Mouse (Mus musculus) embryo, embryonic 11 days (tissue): ENCODE measurements around the gene Lix1l.
A peak's percentile ranks its signal among the peaks of the same experiment; 100 is the strongest.
"Not testable (repeated sequence)": the region's sequence is repeated elsewhere in the genome, so short reads cannot be mapped to it uniquely, and the experiment has no call there.

Source experiments
- DNase-seq: peaks from one replicate; pipeline ENCODE4 v3.0.0-alpha.2; 2015

Lix1l gene

DNA sequence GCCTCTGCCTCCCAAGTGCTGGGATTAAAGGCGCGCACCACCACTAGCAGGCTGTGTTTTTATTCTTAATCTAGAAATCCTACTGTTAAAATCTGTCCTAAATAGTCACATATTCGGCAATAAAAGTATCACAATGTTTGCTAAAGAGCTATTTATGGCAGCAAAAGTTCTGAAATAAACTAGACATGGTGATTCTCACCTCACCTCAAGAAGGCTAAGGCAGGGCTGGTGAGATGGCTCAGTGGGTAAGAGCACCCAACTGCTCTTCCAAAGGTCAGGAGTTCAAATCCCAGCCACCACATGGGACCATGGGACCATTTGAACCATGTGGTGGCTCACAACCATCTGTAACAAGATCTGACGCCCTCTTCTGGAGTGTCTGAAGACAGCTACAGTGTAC lies 10.3 kb upstream of the Lix1l start:
- DNase-seq, result no peak

DNA sequence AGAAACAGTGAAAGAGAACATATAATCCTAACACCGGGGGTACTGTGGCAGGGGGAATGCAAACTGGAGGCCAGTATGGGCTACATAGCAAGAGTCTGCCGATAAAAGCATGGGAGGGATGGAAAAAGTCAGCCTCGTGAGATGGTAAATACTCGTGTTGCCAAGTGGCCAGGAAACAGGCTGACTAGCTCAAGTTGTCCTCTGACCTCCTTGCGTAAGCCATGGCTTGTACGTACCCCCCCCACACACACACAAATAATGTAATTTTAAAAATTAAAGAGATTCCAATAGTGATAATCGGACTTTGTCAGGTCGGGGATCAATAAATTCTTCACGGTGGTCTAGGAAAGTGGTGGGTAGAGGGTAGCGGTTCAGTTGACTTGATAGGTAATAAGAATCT lies 7.6 kb upstream of the Lix1l start:
- no peak for DNase-seq

DNA sequence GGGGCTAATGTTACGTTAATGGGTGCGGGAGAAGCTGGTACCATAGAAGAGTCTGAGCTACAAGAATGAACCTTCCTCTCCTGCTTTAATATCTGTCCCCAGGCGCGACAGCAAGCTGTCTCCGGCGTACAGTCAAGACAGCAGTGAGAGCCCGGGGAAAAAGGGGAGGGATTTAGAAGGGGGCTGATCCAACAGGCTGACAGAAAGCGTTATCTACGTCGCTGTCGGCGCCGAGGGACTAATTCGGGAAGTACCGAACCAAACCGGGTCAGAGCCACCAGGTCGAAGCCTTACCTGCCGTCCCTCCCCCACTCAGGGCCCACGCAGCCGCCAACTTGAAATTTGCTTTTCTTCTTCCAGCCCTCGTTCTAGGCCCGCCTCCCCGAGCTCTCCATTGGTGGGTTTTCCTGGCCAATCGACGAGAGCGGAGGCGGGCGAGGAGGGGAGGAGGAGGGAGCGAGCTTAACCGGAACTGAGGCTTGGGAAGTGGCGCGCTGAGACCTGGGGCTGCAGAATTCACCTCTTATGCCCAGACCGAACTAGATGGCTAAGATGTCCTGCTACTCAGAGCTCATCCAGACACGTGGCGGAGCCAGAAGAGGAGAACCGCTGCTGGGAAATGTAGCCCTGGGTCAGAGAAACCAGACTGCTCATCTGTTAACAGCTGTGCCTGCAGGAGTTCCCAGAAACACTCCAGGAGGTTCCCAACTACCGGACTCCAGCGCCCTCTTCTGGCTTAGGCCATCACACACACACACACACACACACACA lies 7.0 kb upstream of the Lix1l start, which contains the start of gene Polr3gl:
Gene Polr3gl, minus strand, starts transcription at position 392 of the 771 bp plus-strand sequence.
- peak; percentile 95 for DNase-seq

GRCm38 (mm10) chr3:96594851-96595250 lies 6.1 kb upstream of the Lix1l start:
- no peak for DNase-seq

- DNase-seq, result no peak
Observed at GRCm38 (mm10) chr3:96595661-96596060, 5.3 kb upstream of the Lix1l start.

- DNase-seq, result no peak
Observed at GRCm38 (mm10) chr3:96596228-96596707, 4.7 kb upstream of the Lix1l start, which contains the start of gene Ankrd34a. Gene Ankrd34a, plus strand, starts transcription at chr3:96596636.

- DNase-seq, result no peak
Observed at GRCm38 (mm10) chr3:96596855-96597254, 4.1 kb upstream of the Lix1l start.

DNA sequence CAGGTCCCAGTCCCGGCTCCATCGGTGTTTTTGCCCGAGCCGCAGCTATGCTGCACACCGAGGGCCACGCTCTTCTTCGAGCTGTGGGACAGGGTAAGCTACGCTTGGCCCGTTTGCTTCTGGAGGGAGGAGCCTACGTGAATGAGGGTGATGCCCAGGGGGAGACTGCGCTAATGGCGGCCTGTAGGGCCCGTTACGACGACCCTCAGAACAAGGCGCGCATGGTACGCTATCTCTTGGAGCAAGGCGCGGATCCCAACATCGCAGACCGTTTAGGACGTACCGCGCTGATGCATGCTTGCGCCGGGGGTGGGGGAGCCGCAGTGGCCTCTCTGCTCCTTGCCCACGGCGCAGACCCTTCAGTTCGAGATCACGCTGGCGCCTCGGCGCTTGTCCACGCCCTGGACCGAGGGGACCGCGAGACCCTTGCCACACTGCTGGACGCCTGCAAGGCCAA lies 3.5 kb upstream of the Lix1l start:
- peak; percentile 73 for DNase-seq

DNA sequence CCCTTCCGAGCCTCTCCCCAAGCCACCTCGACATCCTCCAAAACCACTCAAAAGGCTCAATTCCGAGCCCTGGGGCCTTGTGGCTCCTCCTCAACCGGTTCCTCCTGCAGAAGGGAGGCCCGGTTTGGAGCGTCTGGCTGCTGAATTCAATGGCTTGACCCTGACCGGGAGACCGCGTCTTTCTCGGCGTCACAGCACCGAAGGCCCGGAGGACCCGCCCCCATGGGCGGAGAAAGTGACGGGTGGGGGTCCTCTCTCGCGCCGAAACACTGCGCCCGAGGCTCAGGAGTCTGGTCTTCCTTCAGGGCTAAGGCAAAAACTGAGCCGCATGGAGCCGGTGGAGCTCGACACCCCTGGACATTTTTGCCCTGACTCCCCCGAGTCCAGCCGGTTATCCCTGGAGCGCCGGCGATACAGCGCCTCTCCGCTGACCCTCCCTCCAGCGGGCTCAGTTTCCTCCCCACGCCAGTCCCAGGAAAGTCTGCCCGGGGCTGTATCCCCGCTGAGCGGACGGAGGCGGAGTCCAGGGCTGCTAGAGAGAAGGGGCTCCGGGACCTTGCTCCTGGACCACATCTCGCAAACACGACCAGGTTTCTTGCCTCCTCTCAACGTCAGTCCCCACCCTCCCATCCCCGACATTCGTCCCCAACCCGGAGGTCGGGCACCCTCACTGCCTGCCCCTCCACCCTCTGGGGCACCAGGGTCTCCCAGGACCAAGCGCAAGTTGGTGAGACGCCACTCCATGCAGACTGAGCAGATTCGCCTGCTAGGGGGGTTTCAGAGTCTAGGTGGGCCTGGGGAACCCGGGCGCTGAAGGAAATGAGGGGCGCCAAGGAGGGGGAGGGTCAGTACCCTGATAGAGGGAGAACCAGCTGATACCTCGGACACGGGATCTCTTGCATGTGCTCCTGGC lies 2.5 kb upstream of the Lix1l start:
- DNase-seq, result peak; percentile 90

GRCm38 (mm10) chr3:96599069-96599393 lies 1.9 kb upstream of the Lix1l start:
- DNase-seq, result no peak

- no peak for DNase-seq
Observed at GRCm38 (mm10) chr3:96599411-96599810, 1.5 kb upstream of the Lix1l start.

- DNase-seq, result peak; percentile 83
Observed at GRCm38 (mm10) chr3:96601251-96601787, 370 bp downstream of the Lix1l start.

DNA sequence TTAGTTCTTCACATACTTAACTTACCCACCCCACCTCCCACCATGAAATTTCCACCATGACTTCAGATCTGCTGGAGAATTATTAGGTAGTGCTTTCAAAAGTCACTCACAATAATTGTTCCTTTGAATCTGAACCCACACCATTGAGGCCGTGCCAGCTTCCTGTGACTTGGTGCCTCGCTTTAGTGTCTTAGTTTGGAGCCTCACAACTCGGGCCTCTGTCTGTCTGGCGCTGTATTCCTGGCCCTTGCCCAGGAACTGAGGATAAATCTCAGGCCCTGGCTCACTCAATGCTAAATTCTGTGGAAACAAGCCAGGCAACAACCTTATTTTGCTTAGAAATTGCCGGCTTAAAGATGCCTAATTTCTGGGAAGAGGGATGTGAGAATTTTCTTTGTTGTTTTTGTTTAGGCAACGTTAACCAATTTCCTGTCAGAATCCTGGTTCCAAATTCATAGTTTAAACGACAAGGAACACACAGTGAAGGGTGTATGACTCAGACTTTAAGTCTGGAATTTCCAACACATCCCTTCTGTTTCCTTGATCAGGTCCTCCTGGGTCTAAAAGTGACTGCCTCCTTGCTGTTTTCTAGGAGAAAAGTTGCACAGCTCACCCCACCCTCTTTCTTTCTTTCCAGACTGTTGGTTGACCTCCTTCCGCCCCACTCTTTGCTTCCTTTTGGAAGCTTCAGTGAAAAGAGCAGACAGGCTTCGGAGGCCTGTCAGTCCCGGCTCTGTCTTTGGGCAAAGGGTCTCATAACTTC lies 1.2 kb downstream of the Lix1l start:
- DNase-seq, result no peak

- no peak for DNase-seq
Observed at GRCm38 (mm10) chr3:96602704-96603084, 1.7 kb downstream of the Lix1l start.

DNA sequence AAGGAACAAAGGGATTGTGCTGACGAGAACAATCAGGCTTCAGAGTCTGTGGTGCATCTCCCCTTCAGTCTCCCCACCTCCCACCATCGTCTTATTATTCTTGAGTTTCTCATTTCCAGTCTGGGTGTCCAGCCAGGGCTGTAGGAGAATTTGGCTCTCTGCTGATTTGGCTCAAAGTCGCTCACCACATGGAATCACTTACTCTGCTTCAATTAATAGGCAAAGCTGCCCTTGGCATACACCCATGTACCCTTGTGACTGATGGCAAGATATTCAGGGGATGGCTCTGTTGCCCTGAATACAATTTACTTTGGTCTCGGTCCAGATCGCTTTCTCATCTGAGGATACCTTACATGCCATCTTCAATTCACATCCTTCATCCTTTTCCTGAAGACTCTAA lies 2.4 kb downstream of the Lix1l start:
- no peak for DNase-seq

- not testable (repeated sequence) for DNase-seq
Observed at GRCm38 (mm10) chr3:96606007-96606406, 5.1 kb downstream of the Lix1l start.

DNA sequence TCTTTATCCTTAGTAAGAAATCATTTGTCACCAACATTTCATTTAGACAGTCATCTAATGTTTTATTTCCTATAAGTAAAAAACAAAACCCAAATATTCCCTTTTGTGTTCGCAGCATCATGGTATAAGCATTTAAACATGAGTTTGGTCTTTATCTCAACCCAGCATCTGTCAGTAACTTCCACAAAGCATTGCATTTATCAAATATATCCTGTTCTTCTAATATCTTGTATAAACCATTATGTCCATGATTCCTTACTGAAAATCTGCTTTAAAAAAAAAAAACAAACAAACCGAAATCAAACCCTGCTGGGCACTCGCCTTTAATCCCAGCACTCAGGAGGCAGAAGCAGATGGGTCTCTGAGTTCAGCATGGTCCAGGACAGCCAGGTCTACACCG lies 5.7 kb downstream of the Lix1l start:
- no peak for DNase-seq

DNA sequence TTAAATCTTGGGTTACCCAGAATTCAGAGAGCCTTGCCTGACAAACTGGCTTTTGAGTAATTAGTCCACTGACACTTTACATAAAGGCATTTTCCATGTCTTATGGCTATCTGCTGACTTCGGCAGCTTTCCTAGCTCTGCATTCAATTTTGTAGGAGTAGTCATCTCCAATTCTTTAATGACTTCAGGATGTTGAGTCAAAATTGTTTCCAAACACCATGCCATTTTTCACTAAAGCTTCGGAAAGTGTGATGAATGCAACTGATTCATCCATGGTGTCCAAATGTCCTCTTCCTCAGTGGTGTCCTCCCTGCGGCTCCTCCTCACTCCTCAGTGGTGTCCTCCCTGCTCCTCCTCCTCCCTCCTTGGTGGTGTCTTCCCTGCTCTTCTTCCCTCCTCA lies 17.0 kb downstream of the Lix1l start:
- no peak for DNase-seq

DNA sequence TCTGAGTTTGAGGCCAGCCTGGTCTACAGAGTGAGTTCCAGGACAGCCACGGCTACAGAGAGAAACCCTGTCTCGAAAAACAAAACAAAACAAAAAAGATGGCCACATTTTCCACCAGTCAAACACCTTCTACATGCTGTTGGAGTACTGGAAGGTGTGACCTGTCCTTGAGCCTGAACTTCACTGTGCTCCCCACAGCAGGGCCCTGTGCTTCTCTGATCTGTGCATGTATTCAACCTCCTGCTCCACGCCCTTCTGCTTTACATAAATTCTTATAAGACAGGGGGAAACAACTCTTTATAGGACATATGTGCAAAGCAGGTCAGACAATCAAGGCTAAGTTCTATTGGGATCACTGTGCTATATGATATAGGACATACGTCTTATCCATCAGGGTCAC lies 22.3 kb downstream of the Lix1l start:
- DNase-seq, result no peak

- peak; percentile 100 for DNase-seq
Observed at GRCm38 (mm10) chr3:96629729-96630600, 29.0 kb downstream of the Lix1l start, which contains the start of gene Rbm8a. Gene Rbm8a, plus strand, starts transcription at chr3:96629933.

DNA sequence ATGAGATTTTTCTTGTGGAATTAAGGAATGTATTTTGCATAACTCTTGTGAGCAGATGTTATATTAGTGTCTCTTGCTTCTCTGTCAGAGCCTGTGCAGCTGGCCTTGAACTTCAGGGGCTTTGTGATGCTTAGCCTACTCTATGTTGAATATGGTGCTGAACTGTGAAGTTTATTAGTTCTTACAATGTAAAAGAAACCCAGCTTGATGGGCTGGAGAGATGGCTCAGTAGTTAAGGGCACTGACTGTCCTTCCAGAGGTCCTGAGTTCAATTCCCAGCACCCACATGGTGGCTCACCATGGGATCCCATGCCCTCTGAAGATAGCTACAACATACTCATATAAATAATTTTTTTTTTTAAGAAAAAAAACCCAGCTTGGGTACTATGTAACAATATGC lies 31.1 kb downstream of the Lix1l start:
- DNase-seq, result no peak

DNA sequence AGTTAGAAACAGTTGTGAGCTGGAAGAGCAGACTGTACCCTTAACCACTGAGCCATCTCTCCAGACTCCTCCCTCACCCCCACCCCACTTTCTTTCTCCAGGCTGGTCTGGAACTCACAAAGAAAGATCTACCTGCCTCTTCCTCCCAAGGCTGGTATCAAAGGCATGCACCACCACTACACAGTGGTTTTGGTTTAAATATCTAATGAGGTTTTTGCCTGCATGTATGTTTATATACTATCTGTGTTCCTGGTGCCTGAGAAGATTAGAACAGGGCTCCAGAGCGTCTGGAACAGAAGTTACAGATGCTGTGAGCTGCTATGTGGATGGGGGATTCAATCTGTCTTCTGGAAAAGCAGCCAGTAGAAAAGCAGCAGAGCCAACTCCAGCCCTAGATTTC lies 33.1 kb downstream of the Lix1l start:
- no peak for DNase-seq
